Mouse (Mus musculus): ENCODE measurements at regions not wholly inside any gene's neighbourhood (a gene's known extent, or its start where the extent isn't known, plus 50 kb on each side); places are given as distances from the start of the nearest gene placed in this dataset.

GRCm38 (mm10) chr3:60196031-60196430, 114.4 kb downstream of the Sucnr1 start:
- TF ChIP-seq POLR2A (IDR thresholded peaks at IDR 0.05; ENCODE audit: control insufficient read depth, extremely low read depth, insufficient read depth, low read length, poor library complexity) (no peak), CTCF (IDR thresholded peaks at IDR 0.05; ENCODE audit: borderline replicate concordance, control insufficient read depth, extremely low read depth, insufficient read depth, low read length, poor library complexity) (no peak)

Data from thymus, adult 2 months (tissue).